Mouse (Mus musculus): ENCODE measurements around the gene 1520401A03Rik. TPM values are rescaled to one million over a fixed set of nuclear protein-coding genes. Genes with fewer than 3 reads are reported as not detected.

Gene 1520401A03Rik
- total RNA-seq, 2 experiments from 2014 or later = 0.10 TPM; not detected in 1

DNA sequence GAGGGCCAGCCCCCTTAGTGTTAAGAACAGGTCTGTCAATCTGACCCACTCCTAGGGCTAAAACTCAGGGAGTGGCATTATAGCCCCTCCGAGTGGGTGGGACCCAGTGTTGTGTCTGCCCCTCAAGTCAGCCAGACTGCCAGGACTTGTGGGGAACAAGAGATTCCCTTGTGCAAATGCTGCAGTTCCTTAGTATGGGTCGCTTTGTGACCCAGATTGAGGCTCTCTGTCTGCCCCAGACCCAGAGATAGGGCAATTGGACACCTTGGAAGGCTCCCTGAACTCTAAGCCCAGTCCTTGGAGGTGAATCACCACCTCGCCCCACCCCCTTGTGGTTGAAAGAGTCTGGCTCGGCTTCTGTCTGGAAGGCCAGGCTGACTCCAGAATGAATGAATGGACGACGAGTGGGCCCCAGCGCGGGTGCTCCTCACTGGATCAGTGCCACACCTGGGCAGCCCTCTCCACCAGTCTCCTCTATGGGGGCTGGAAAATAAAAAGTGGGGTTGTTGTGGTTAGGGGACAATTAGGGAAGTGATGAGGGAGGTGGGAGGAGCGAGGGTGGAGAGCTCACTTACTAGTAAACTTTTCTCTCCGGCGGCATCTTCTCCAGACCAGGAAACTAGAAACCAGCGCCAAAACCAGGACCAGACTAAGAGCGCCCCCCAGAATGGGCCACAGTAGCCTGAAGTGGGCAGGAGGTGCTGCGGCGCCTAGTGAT is 46.9 kb downstream of the 1520401A03Rik start:
- peak in 1 of 2 experiments; percentile 32 for DNase-seq (ENCODE audit: low spot score in 2 of 2)
- intact Hi-C loops (cut with DNase I) = no loop called here

DNA sequence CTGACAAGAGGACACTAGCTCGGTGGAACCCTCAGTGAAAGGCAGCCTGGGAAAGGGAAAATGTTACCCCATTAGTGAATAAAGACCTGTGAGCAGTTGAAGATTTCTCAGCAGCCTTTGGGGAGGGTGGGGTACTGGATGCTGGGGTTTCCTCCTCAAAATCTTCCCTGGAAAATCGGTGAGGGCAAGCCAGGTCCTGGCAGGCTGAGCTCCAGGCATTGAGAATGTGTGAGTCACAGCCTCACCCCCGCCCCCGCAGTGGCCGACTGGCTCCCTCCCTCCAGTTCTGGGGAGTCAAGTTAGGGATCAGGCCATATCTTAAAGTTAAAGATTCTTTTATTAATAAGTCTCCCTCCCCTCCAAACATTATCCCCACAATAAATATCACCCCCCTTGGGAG is 47.5 kb downstream of the 1520401A03Rik start:
- intact Hi-C loops (cut with DNase I) = no loop called here
- no peak for DNase-seq (ENCODE audit: low spot score in 2 of 2)

- intact Hi-C loops (cut with DNase I) = loop anchor here (5.0 kb wide), 1 partner anchor 33 kb away; no protein-coding TSS in a partner anchor
Observed at GRCm38 (mm10) chr17:23674271-23674952, 48.2 kb downstream of the 1520401A03Rik start.

DNA sequence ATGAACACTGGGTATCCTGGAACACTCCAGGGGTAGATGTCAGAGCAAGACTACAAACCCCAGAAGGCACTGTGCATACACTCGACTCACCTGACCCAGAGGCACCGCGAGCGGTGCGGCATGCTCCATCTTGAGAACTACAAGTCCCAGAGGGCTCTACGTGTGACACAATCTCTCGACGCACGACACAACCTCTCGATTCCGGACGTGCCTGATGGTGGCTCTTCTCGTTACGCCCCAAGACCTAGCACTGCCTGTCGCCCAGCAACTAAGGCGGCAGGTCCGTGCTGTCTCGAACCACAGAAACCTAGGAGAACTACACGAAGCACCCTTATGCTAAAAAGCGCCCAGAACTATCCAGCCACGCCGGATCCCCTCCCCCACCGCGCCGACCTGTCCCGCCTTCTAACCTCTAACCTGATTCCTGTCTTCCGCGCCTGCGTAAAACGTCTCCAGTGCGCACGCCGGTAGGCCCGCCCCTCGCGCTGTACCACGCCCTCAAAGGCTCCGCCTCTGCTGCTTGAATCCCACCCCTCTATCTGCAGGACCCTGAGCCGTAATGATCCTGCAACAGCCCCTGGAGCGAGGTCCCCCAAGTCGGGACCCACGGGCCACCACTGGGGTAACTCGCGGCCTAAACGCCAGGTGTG is 49.0 kb downstream of the 1520401A03Rik start, which contains the start of the genes Hcfc1r1 and Thoc6:
Gene Hcfc1r1 (plus strand): TSS at position 173 of the 650 bp plus-strand sequence.
Gene Thoc6 (minus strand): TSS at position 459 of the 650 bp plus-strand sequence.
- intact Hi-C loops (cut with DNase I) = loop anchor here (5.0 kb wide), 1 partner anchor 34 kb away; no protein-coding TSS in a partner anchor
- peak; percentile 95 to 96 for DNase-seq (ENCODE audit: low spot score in 2 of 2)

More at GRCm38 (mm10) chr17:23674271-23674952, 48.2 kb downstream of the 1520401A03Rik start:
- no peak for DNase-seq (ENCODE audit: low spot score in 2 of 2)

- intact Hi-C loops (cut with DNase I) = loop anchor here (5.0 kb wide), 1 partner anchor 35 kb away; no protein-coding TSS in a partner anchor
- DNase-seq (ENCODE audit: low spot score in 2 of 2) = no peak
Observed at GRCm38 (mm10) chr17:23672761-23673160, 49.8 kb downstream of the 1520401A03Rik start.

DNA sequence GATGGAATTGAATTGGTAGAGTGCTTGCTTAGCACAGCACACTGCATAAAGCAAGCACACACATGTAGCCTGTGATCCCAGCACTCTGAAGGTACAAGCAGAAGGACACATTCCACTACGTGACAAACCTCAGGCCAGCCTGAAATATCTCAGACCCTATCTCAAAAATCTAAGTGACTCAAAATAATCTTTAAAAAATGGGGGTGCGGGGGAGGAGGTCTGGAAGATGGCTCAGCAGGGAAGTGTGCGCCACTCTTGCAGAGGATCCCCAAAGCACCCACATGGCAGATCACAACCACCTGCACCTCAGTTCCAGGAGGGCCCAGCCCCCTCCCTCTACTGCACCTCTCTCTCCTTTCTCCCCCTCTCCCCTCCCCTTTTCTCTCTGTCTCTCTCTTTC is 51.1 kb downstream of the 1520401A03Rik start:
- no peak for DNase-seq (ENCODE audit: low spot score in 2 of 2)
- intact Hi-C loops (cut with DNase I) = loop anchor here (5.0 kb wide), 1 partner anchor 36 kb away; no protein-coding TSS in a partner anchor

DNA sequence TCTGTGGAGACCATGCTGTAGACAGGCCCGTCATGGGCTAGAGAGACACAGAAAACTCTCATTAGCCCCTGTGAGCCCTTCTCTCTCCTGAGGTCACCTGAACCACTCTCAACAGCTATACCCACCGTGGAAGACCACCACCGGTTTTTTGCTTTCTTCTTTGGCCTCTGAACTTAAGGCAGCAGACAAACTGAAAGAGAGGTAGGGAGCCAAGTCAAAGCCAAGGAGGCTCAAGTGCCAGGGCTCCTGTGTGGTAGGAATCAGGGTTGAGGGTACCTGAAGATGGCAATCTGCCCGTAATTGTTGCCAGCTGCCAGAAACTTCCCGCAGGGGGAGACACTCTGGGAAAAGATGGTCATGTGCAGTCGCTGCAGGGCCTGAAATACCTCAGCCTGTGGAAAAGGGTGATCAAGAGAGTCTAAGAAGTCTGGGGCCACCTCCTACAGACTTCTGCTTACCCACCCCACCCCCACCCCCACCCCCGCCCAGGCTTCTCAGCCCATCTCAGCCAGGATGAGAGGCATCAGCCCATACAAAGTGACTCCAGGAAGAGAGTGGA is 52.0 kb downstream of the 1520401A03Rik start:
- no peak for DNase-seq (ENCODE audit: low spot score in 2 of 2)
- intact Hi-C loops (cut with DNase I) = loop anchor here (5.0 kb wide), 1 partner anchor 37 kb away; no protein-coding TSS in a partner anchor

DNA sequence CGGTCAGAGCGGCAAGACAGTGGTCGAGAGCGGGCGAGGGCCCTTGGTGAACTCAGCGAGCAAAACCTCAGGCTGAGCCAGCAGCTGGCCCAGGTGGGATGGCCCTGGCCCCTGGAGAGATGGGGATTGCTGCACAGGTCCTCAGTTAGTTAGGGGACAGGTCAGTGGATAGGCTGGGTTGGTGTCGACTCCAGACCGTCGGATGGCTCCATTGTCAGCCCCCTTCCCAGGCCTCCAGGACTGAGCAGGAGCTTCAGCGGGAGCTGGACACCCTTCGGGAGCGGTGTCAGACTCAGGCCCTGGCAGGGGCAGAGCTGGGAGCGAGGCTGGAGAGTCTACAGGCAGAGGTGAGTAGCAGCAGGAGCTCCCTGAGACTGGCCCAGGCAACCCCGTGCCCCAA is 57.1 kb downstream of the 1520401A03Rik start:
- DNase-seq (ENCODE audit: low spot score in 2 of 2) = no peak
- intact Hi-C loops (cut with DNase I) = no loop called here

- intact Hi-C loops (cut with DNase I) = no loop called here
Observed at GRCm38 (mm10) chr17:23664556-23665021, 58.0 kb downstream of the 1520401A03Rik start.

GRCm38 (mm10) chr17:23661526-23661925 is 61.1 kb downstream of the 1520401A03Rik start:
- no peak for DNase-seq (ENCODE audit: low spot score in 2 of 2)
- intact Hi-C loops (cut with DNase I) = no loop called here

More at GRCm38 (mm10) chr17:23664556-23665021, 58.0 kb downstream of the 1520401A03Rik start:
- DNase-seq (ENCODE audit: low spot score in 2 of 2) = no peak

- intact Hi-C loops (cut with DNase I) = no loop called here
- DNase-seq (ENCODE audit: low spot score in 2 of 2) = no peak
Observed at GRCm38 (mm10) chr17:23660876-23661200, 61.7 kb downstream of the 1520401A03Rik start.

- no peak for DNase-seq (ENCODE audit: low spot score in 2 of 2)
- intact Hi-C loops (cut with DNase I) = no loop called here
Observed at GRCm38 (mm10) chr17:23660117-23660875, 62.3 kb downstream of the 1520401A03Rik start, which contains the start of gene Bicdl2. Gene Bicdl2 (plus strand): TSS chr17:23660506.

DNA sequence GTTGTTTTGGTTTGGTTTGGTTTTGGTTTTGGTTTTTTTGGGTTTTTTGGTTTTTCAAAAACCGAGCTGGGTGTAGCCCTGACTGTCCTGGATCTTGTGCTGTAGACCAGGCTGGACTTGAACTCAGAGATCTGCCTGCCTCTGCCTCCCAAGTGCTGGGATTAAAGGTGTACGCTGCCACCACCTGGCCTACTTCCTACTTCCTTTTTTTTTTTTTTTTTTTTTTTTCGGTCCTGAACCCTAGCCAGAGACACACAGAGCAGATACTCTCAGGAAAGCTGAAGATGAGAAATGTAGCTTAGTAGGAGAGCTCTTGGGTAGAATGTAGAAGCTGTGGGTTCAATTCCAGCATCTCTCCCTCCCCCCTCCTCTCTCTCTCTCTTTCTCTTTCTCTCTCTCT is 64.1 kb downstream of the 1520401A03Rik start:
- no peak for DNase-seq (ENCODE audit: low spot score in 2 of 2)
- intact Hi-C loops (cut with DNase I) = no loop called here

Other genes starting within 250 kb of the 1520401A03Rik start
- gene Vmn2r117, start 243.1 kb downstream of the 1520401A03Rik start, total RNA-seq (2021) = not detected
- gene Zfp213, start 158.5 kb downstream of the 1520401A03Rik start, total RNA-seq (2021) = 1 to 10 TPM; 6.0 to 6.8 TPM
- 10 to 100 TPM; 26.0 to 26.4 TPM for gene Zfp13, start 123.3 kb downstream of the 1520401A03Rik start, total RNA-seq (2021)
- not detected for gene Zscan10, start 121.9 kb downstream of the 1520401A03Rik start, total RNA-seq (2021)
- under 1 TPM; 0.12 to 0.16 TPM for gene Mmp25, start 77.5 kb downstream of the 1520401A03Rik start, total RNA-seq (2021)
- gene Bicdl2, start 62.3 kb downstream of the 1520401A03Rik start, total RNA-seq (2021) = not detected
- 100 to 1,000 TPM; 126 to 137 TPM for gene Hcfc1r1, start 49.2 kb downstream of the 1520401A03Rik start, total RNA-seq (2021)
- 1 to 10 TPM; 5.3 to 7.0 TPM for gene Thoc6, start 48.9 kb downstream of the 1520401A03Rik start, total RNA-seq (2021)
- 1 to 10 TPM; 8.8 to 9.9 TPM for gene Tnfrsf12a, start 45.3 kb downstream of the 1520401A03Rik start, total RNA-seq (2021)
- not detected for gene Cldn6, start 43.5 kb downstream of the 1520401A03Rik start, total RNA-seq (2021)
- gene Cldn9, start 38.8 kb downstream of the 1520401A03Rik start, total RNA-seq (2021) = under 1 TPM in 1 of 2 experiments, not detected in 1; 0.30 TPM
- 1 to 10 TPM; 4.1 to 4.7 TPM for gene Pkmyt1, start 3.6 kb upstream of the 1520401A03Rik start, total RNA-seq (2021)
- gene Paqr4, start 18.1 kb upstream of the 1520401A03Rik start, total RNA-seq (2021) = 10 to 100 TPM; 58.7 to 62.9 TPM
- under 1 TPM; 0.48 to 0.81 TPM for gene Kremen2, start 23.1 kb upstream of the 1520401A03Rik start, total RNA-seq (2021)
- gene Flywch1, start 48.8 kb upstream of the 1520401A03Rik start, total RNA-seq (2021) = 100 to 1,000 TPM; 354 to 411 TPM
- 10 to 100 TPM; 11.4 to 16.2 TPM for gene Flywch2, start 63.3 kb upstream of the 1520401A03Rik start, total RNA-seq (2021)
- gene Srrm2, start 67.7 kb upstream of the 1520401A03Rik start, total RNA-seq (2021) = 100 to 1,000 TPM; 420 to 743 TPM
- gene Elob, start 106.4 kb upstream of the 1520401A03Rik start, total RNA-seq (2021) = 100 to 1,000 TPM; 330 to 406 TPM
- gene Prss33, start 113.3 kb upstream of the 1520401A03Rik start, total RNA-seq (2021) = not detected
- gene Prss32, start 121.1 kb upstream of the 1520401A03Rik start, total RNA-seq (2021) = not detected
- gene Prss41, start 121.4 kb upstream of the 1520401A03Rik start, total RNA-seq (2021) = 1 to 10 TPM; 1.5 to 1.6 TPM
- not detected for gene Prss21, start 145.3 kb upstream of the 1520401A03Rik start, total RNA-seq (2021)
- gene Dcpp1, start 158.1 kb upstream of the 1520401A03Rik start, total RNA-seq (2021) = not detected
- gene Dcpp2, start 158.1 kb upstream of the 1520401A03Rik start, total RNA-seq (2021) = not detected
- gene Dcpp3, start 194.7 kb upstream of the 1520401A03Rik start, total RNA-seq (2021) = not detected
- not detected for gene Sbp, start 218.9 kb upstream of the 1520401A03Rik start, total RNA-seq (2021)
- gene Sbpl, start 232.5 kb upstream of the 1520401A03Rik start, total RNA-seq (2021) = not detected